Mouse (Mus musculus) kidney, adult 2 months (tissue): Measurements from ENCODE around the gene Ndufa4. TPM values are rescaled to one million over a fixed set of nuclear protein-coding genes. Genes with fewer than 3 reads are reported as not detected.

Experiments used
- DNase-seq: peaks from one replicate; pipeline ENCODE4 v3.0.0; 2021
- H3K27ac ChIP-seq: fragments of 200-500 bp; 2 replicates; pipeline ENCODE4 v1.5.1; 2012; ENCODE audit warnings: low read depth, low read length, control low read depth, inconsistent platforms; ENCODE audit not compliant: insufficient read depth
- H3K27me3 ChIP-seq: fragments of 200-500 bp; replicated peaks from 2 replicates; pipeline ENCODE4 v1.6.1; 2012; ENCODE audit warnings: mild to moderate bottlenecking, moderate library complexity, low read length, inconsistent platforms; ENCODE audit not compliant: control insufficient read depth, insufficient read depth
- H3K36me3 ChIP-seq: fragments of 200-500 bp; 2 replicates; pipeline ENCODE4 v1.6.1; 2012; ENCODE audit warnings: mild to moderate bottlenecking, moderate library complexity, low read length, inconsistent platforms; ENCODE audit not compliant: control insufficient read depth, insufficient read depth
- H3K4me1 ChIP-seq: fragments of 200-500 bp; 2 replicates; pipeline ENCODE4 v1.6.1; 2011; ENCODE audit warnings: low read length; ENCODE audit not compliant: control insufficient read depth, insufficient read depth
- H3K4me3 ChIP-seq: fragments of 200-500 bp; 2 replicates; pipeline ENCODE4 v1.5.1; 2011; ENCODE audit warnings: mild to moderate bottlenecking, low read depth, low read length, control low read depth; ENCODE audit not compliant: insufficient read depth
- CTCF ChIP-seq: fragments of 200-500 bp; conservative IDR thresholded peaks from 2 replicates; pipeline ENCODE4 v1.5.1; 2011; ENCODE audit warnings: low read depth, mild to moderate bottlenecking, control low read depth, low read length, moderate library complexity, mixed read lengths; ENCODE audit not compliant: insufficient read depth, insufficient read length
- POLR2A ChIP-seq: fragments of 200-500 bp; IDR thresholded peaks from one replicate; pipeline ENCODE4 v1.6.1; 2011; ENCODE audit warnings: low read depth, low read length, control low read depth
- WGBS: fragments of 180-500 bp; shearing (Covaris S2); methylation state at CpG from one replicate; pipeline ENCODE4 v1.1.7; 2018; 5-methylcytosine and 5-hydroxymethylcytosine counted together
- polyA plus RNA-seq: library from polyadenylated mRNA; depleted of rRNA; stranded (reverse); fragments of >200 nt; gene quantifications from 2 replicates; pipeline ENCODE4 v1.2.3, GENCODE M21; 2012; rRNA removed

Ndufa4 gene
- 1,401 and 1,702 TPM in 2 replicates for polyA plus RNA-seq

- no peak for TF ChIP-seq CTCF
- peak; percentile 99 for TF ChIP-seq POLR2A
- under 1% methylated on average over 59 of the region's 59 CpGs for WGBS
- H3K36me3 ChIP-seq = no peaks in the 10 kb centered on the region; the same call in 1 of the 2 replicates
- peak; percentile 96 for DNase-seq
- peak within 1 kb of the TSS; percentile 90 for H3K27ac ChIP-seq
- H3K27me3 ChIP-seq = no peaks in the 10 kb centered on the region
- peak within 1 kb of the TSS; percentile 92 for H3K4me3 ChIP-seq
- peaks cover 5% of the 10 kb centered on the region for H3K4me1 ChIP-seq
These were observed at the start of gene Ndufa4, which contains the start of gene Phf14 for GRCm38 (mm10) chr6:11907269-11908032. Gene Ndufa4, minus strand, starts transcription at chr6:11907497. Gene Phf14, plus strand, starts transcription at chr6:11907809.

GRCm38 (mm10) chr6:11948100-11948499, 40.8 kb upstream of the Ndufa4 start:
- Histone ChIP-seq H3K4me1 (no peaks in the 10 kb centered on the region), H3K27me3 (no peaks in the 10 kb centered on the region), H3K36me3 (no peaks in the 10 kb centered on the region), H3K4me3 (no peak overlapping the region), H3K27ac (no peak overlapping the region)
- DNase-seq = no peak
- TF ChIP-seq POLR2A (no peak), CTCF (no peak)
- WGBS = 96% methylated on average over 1 of the region's 1 CpGs

- Histone ChIP-seq H3K27me3 (no peaks in the 10 kb centered on the region), H3K4me1 (no peaks in the 10 kb centered on the region), H3K36me3 (no peaks in the 10 kb centered on the region), H3K4me3 (no peak overlapping the region), H3K27ac (no peak overlapping the region)
- TF ChIP-seq POLR2A (no peak), CTCF (no peak)
- WGBS = 92% methylated on average over 4 of the region's 4 CpGs
- no peak for DNase-seq
These were observed 34.8 kb upstream of the Ndufa4 start for GRCm38 (mm10) chr6:11942089-11942488.

- H3K4me1 ChIP-seq = no peaks in the 10 kb centered on the region
- no peaks in the 10 kb centered on the region for H3K27me3 ChIP-seq
- no peak overlapping the region for H3K4me3 ChIP-seq
- TF ChIP-seq POLR2A = no peak
- no peak for TF ChIP-seq CTCF
- DNase-seq = no peak
- H3K27ac ChIP-seq = no peak overlapping the region
- no peaks in the 10 kb centered on the region for H3K36me3 ChIP-seq
These were observed 33.6 kb upstream of the Ndufa4 start for GRCm38 (mm10) chr6:11940895-11941294.

GRCm38 (mm10) chr6:11933403-11933802, 26.1 kb upstream of the Ndufa4 start:
- H3K27ac ChIP-seq = no peak overlapping the region
- 88% methylated on average over 7 of the region's 7 CpGs for WGBS
- no peaks in the 10 kb centered on the region for H3K36me3 ChIP-seq
- no peak for DNase-seq
- H3K27me3 ChIP-seq = no peaks in the 10 kb centered on the region
- 0 out of 2 replicates have a peak, but pooled peaks cover 2% of the 10 kb centered on the region for H3K4me1 ChIP-seq
- TF ChIP-seq POLR2A (no peak), CTCF (no peak)
- no peak overlapping the region for H3K4me3 ChIP-seq

- Histone ChIP-seq H3K4me1 (peaks cover 5% of the 10 kb centered on the region; the same call in 1 of the 2 replicates), H3K4me3 (no peak overlapping the region), H3K27ac (no peak overlapping the region), H3K27me3 (no peaks in the 10 kb centered on the region), H3K36me3 (no peaks in the 10 kb centered on the region)
- TF ChIP-seq CTCF (no peak), POLR2A (no peak)
- WGBS = 71% methylated on average over 6 of the region's 6 CpGs
- no peak for DNase-seq
These were observed 20.2 kb upstream of the Ndufa4 start for GRCm38 (mm10) chr6:11927485-11927884.

- H3K27ac ChIP-seq = peak overlapping the region; percentile 64
- WGBS = under 1% methylated on average over 40 of the region's 40 CpGs
- peak overlapping the region; percentile 96 for H3K4me3 ChIP-seq
- DNase-seq = no peak
- TF ChIP-seq CTCF (no peak), POLR2A (no peak)
- H3K36me3 ChIP-seq = no peaks in the 10 kb centered on the region
- peaks cover 2% of the 10 kb centered on the region; the same call in 1 of the 2 replicates for H3K4me1 ChIP-seq
- no peaks in the 10 kb centered on the region for H3K27me3 ChIP-seq
These were observed 18.8 kb upstream of the Ndufa4 start for GRCm38 (mm10) chr6:11926082-11926595.
